Mouse (Mus musculus) stomach, embryonic 15.5 days (tissue): ENCODE results near the gene Rara. TPM values are rescaled to one million over a fixed set of nuclear protein-coding genes. Genes with fewer than 3 reads are reported as not detected.
"Not testable (repeated sequence)": the region's sequence is repeated elsewhere in the genome, so short reads cannot be mapped to it uniquely, and the experiment has no call there.

ENCODE experiments used
- ATAC-seq: fragments of 200-750 bp; cut with Nextera tagmentation; 2 replicates; pipeline ENCODE4 v1.8.0; 2017; ENCODE audit warnings: low read depth, moderate number of reproducible peaks, moderate TSS enrichment; ENCODE audit not compliant: insufficient read depth, low FRiP score
- H3K27ac ChIP-seq: fragments of 300-500 bp; sonication (generic); 2 replicates; pipeline ENCODE4 v1.5.1; 2015; ENCODE audit warnings: mild to moderate bottlenecking, inconsistent platforms
- H3K27me3 ChIP-seq: fragments of 300-500 bp; sonication (generic); replicated peaks from 2 replicates; pipeline ENCODE4 v1.6.1; 2015; ENCODE audit warnings: inconsistent platforms
- H3K36me3 ChIP-seq: fragments of 300-500 bp; sonication (generic); 2 replicates; pipeline ENCODE4 v1.6.1; 2015; ENCODE audit warnings: inconsistent platforms
- H3K4me1 ChIP-seq: fragments of 300-500 bp; sonication (generic); 2 replicates; pipeline ENCODE4 v1.6.1; 2015; ENCODE audit warnings: inconsistent platforms
- H3K4me2 ChIP-seq: fragments of 300-500 bp; sonication (generic); 2 replicates; pipeline ENCODE4 v1.6.1; 2015; ENCODE audit warnings: mild to moderate bottlenecking, inconsistent platforms
- H3K4me3 ChIP-seq: fragments of 300-500 bp; sonication (generic); replicated peaks from 2 replicates; pipeline ENCODE4 v1.5.1; 2015; ENCODE audit warnings: inconsistent platforms
- H3K9ac ChIP-seq: fragments of 300-500 bp; sonication (generic); 2 replicates; pipeline ENCODE4 v1.6.1; 2015; ENCODE audit warnings: inconsistent platforms
- H3K9me3 ChIP-seq: fragments of 300-500 bp; sonication (generic); 2 replicates; pipeline ENCODE4 v1.6.1; 2016; ENCODE audit warnings: inconsistent platforms
- WGBS: fragments of 180-500 bp; shearing (Covaris S2); methylation state at CpG from one replicate; pipeline ENCODE4 v1.1.7; 2015; 5-methylcytosine and 5-hydroxymethylcytosine counted together
- polyA plus RNA-seq: library from polyadenylated mRNA; unstranded; fragments of >200 nt; fragmentation: Nextera tagmentation; extraction: Ambion mirVana; gene quantifications from 2 replicates; pipeline ENCODE4 v1.2.1, GENCODE M21; 2015

Rara gene
- polyA plus RNA-seq, 1 experiment from 2014 or later, result 34.0 TPM

DNA sequence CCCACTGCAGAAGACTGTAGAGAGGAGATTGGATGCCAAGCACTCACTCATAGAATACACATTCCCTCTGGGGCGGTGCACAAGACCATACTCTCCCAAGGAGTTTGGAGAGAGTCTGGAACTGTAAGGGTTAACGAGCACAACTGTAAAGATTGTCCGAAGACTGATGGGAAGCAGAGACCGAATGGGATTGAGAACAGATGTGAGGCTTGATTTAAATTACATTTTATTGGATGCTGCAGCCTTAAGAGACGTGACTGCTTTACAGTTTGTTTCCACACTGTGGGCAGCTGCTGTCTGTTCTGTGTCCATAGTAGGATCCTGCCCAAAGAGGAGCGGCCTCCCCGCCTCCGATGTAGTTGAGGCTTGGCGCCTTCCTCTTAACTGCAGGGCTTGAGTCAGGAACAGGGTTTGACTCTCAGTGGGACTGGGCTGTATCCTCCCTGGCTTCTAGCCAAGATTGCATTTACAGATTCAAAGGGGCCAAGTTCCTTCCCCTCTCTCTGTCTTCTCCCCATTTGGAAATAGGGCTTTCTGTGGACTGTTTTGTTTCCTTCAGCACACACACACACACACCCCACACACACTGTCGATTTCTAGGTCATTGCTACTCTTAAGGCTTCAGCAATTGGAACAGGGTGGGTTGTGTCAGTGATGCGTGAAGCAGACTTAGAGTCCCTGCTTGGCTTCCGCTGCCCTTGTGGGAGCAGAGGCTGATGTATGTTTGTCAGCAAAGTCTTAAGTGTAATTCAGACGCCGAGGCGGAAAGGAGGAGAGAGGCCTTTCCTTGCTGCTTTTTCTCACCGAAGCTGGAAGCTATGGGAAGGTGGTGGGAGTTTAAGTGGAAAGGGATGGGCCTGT is 4.5 kb upstream of the Rara start:
- H3K4me1 ChIP-seq, result peaks cover 54% of the 10 kb centered on the region
- not testable (repeated sequence) for H3K4me2 ChIP-seq

GRCm38 (mm10) chr11:98924633-98925175 is 2.9 kb upstream of the Rara start:
- Histone ChIP-seq H3K36me3 (peaks cover 2% of the 10 kb centered on the region; the same call in 1 of the 2 replicates), H3K27ac (peak overlapping the region; percentile 96), H3K4me3 (no peak overlapping the region), H3K4me1 (peaks cover 70% of the 10 kb centered on the region), H3K9me3 (no peaks in the 10 kb centered on the region), H3K4me2 (peak overlapping the region; percentile 48; the same call in 1 of the 2 replicates), H3K27me3 (no peaks in the 10 kb centered on the region), H3K9ac (no peak overlapping the region)
- WGBS, result 39% methylated on average over 5 of the region's 5 CpGs
- no peak for ATAC-seq

More for the DNA sequence above, 4.5 kb upstream of the Rara start:
- not testable (repeated sequence) for H3K4me3 ChIP-seq, H3K9ac ChIP-seq, H3K9me3 ChIP-seq, H3K27me3 ChIP-seq
- peak; percentile 63 for ATAC-seq
- Histone ChIP-seq H3K27ac (peak overlapping the region; percentile 96), H3K36me3 (peaks cover 10% of the 10 kb centered on the region; the same call in 1 of the 2 replicates)
- WGBS, result 30% methylated on average over 16 of the region's 16 CpGs

GRCm38 (mm10) chr11:98925265-98925721 is 2.3 kb upstream of the Rara start:
- ATAC-seq, result peak; percentile 13; the same call in 1 of the 2 replicates
- Histone ChIP-seq H3K4me3 (0 out of 2 replicates have a peak overlapping the region, but pooled peaks have one; percentile 3), H3K27me3 (no peaks in the 10 kb centered on the region), H3K9ac (no peak overlapping the region), H3K27ac (peak overlapping the region; percentile 96), H3K9me3 (no peaks in the 10 kb centered on the region), H3K36me3 (no peaks in the 10 kb centered on the region; the same call in 1 of the 2 replicates), H3K4me2 (peak overlapping the region; percentile 48), H3K4me1 (peaks cover 76% of the 10 kb centered on the region)
- WGBS, result 12% methylated on average over 10 of the region's 10 CpGs

- H3K27me3 ChIP-seq, result no peaks in the 10 kb centered on the region
These were observed 1.7 kb upstream of the Rara start for GRCm38 (mm10) chr11:98925868-98926311.

DNA sequence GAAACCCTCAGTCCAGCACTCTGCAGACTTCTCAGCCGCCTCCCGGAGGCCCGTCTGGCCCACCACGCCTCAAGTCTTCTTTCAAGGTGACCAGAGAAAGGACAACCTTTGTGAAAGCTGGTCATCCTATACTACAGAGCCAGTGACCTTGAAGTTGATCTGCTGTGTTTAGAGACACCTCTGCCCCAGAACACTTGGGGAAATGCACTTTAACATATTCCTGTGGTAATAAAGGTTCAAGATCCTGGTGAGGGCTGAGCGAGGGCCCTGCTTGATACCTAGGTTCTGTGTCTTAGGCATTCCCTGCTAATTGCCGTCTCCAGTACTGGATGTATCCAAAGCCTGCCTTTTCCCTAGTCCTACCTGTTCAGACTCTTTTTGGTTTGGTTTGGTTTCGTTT is 1.1 kb upstream of the Rara start:
- no peak for ATAC-seq
- peaks cover 89% of the 10 kb centered on the region for H3K4me1 ChIP-seq
- H3K9ac ChIP-seq, result no peak overlapping the region

More at GRCm38 (mm10) chr11:98925868-98926311, 1.7 kb upstream of the Rara start:
- Histone ChIP-seq H3K27ac (peak overlapping the region; percentile 96), H3K9ac (no peak overlapping the region), H3K9me3 (no peaks in the 10 kb centered on the region), H3K4me3 (0 out of 2 replicates have a peak overlapping the region, but pooled peaks have one; percentile 3), H3K4me2 (peak overlapping the region; percentile 48), H3K4me1 (peaks cover 82% of the 10 kb centered on the region), H3K36me3 (no peaks in the 10 kb centered on the region; the same call in 1 of the 2 replicates)
- peak; percentile 7; the same call in 1 of the 2 replicates for ATAC-seq
- 5% methylated on average over 12 of the region's 12 CpGs for WGBS

GRCm38 (mm10) chr11:98928186-98928893 is 722 bp downstream of the Rara start:
- 11% methylated on average over 12 of the region's 12 CpGs for WGBS
- Histone ChIP-seq H3K27me3 (no peaks in the 10 kb centered on the region), H3K27ac (peak overlapping the region; percentile 88), H3K9ac (peak overlapping the region; percentile 59), H3K36me3 (no peaks in the 10 kb centered on the region), H3K4me1 (peaks cover 97% of the 10 kb centered on the region), H3K9me3 (no peaks in the 10 kb centered on the region), H3K4me2 (peak overlapping the region; percentile 81), H3K4me3 (peak overlapping the region; percentile 60)
- ATAC-seq, result no peak

More for the DNA sequence above, 1.1 kb upstream of the Rara start:
- Histone ChIP-seq H3K4me2 (peak overlapping the region; percentile 48; the same call in 1 of the 2 replicates), H3K27me3 (no peaks in the 10 kb centered on the region), H3K36me3 (no peaks in the 10 kb centered on the region), H3K4me3 (no peak overlapping the region), H3K9me3 (no peaks in the 10 kb centered on the region), H3K27ac (peak overlapping the region; percentile 96)
- 63% methylated on average over 7 of the region's 7 CpGs for WGBS

- H3K9me3 ChIP-seq, result no peaks in the 10 kb centered on the region
- peak overlapping the region; percentile 88 for H3K27ac ChIP-seq
- H3K4me1 ChIP-seq, result peaks cover 97% of the 10 kb centered on the region
- no peak overlapping the region for H3K9ac ChIP-seq
- WGBS, result 13% methylated on average over 9 of the region's 9 CpGs
- H3K4me2 ChIP-seq, result peak overlapping the region; percentile 81
- no peaks in the 10 kb centered on the region for H3K36me3 ChIP-seq
- no peak for ATAC-seq
- 0 out of 2 replicates have a peak overlapping the region, but pooled peaks have one; percentile 3 for H3K4me3 ChIP-seq
- H3K27me3 ChIP-seq, result no peaks in the 10 kb centered on the region
These were observed 1.9 kb downstream of the Rara start for GRCm38 (mm10) chr11:98929503-98929902.

- ATAC-seq, result no peak
- Histone ChIP-seq H3K4me1 (peaks cover 97% of the 10 kb centered on the region), H3K4me2 (peak overlapping the region; percentile 81), H3K27ac (peak overlapping the region; percentile 88), H3K9me3 (no peaks in the 10 kb centered on the region), H3K9ac (no peak overlapping the region), H3K36me3 (no peaks in the 10 kb centered on the region), H3K4me3 (no peak overlapping the region), H3K27me3 (no peaks in the 10 kb centered on the region)
- 33% methylated on average over 7 of the region's 7 CpGs for WGBS
These were observed 2.5 kb downstream of the Rara start for GRCm38 (mm10) chr11:98930127-98930601.

DNA sequence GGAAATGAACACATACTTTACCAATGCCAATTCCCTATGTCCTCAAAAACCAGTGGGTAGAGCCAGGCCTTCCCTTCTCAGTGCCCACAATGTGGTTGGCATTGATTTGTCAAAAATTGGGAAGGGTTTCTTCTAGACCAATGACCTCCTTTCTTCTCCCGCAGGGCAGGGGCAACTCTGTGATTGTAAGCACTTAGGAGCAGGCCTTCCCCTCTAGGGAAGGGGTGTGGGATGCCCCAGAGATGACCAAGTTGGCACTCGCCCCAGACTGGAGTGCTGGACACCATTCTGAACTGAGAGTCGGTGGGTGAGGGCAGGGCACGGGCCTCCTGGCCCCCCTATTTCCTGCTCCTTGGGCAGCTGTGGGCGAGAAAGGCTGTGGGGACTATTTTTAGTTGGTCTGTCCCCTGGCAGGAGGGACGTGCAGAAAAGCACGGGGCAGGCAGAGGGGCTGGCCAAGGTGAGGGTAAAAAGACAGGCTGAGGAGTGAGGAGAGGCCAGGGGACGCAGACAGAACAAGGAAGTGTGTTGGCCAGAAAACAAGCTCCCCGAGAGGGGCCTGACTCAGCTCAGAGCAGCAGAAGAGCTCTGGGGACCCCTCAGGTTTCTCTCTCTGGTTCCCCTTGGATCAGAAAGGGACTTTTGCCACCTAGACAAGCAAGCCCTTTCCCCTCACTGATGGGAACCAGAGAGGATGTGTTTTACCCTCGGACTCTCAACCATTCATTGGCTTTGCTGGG is 3.3 kb downstream of the Rara start:
- Histone ChIP-seq H3K27me3 (no peaks in the 10 kb centered on the region), H3K4me3 (no peak overlapping the region), H3K4me2 (peak overlapping the region; percentile 81), H3K9me3 (no peaks in the 10 kb centered on the region), H3K27ac (peak overlapping the region; percentile 88), H3K9ac (no peak overlapping the region), H3K4me1 (peaks cover 93% of the 10 kb centered on the region), H3K36me3 (no peaks in the 10 kb centered on the region)
- WGBS, result 17% methylated on average over 10 of the region's 10 CpGs
- 0 out of 2 replicates have a peak, but pooled peaks have one; percentile 5 for ATAC-seq

DNA sequence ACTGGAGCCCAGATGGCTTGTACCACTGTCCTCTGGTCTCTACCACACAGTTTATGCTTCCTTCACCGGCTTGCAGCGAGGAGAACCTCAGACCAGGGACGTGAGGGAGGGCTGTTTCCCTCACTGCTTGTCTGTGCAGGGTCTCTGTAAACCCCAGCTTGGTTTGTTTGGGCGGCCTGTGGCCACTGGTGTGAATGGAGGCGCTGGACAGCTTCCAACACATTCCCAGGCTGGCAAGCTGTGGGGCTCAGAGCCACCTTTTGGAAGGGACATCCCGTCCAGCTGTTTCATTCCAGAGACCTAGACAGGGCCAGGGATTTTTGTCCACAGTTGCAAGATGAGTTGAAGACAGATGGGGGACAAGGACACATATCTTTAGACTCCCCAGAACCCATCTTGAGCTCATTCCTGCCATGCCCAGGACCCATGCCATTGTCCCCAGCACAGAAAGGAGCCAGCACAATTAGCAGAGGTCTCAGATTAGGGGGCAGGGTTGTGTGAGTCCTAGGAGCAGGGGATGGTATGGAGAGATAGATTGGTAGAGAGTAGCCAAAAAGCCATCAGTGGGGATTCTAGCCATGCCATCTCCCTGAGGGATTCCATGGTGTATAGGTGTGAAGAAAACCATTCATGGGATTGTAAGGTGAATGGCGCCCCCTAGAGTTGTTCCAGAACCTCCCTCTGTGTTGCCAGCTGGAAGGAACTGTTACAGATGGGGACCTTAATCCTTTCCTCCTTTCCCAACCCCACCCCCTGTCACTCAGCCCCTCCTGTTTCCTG is 4.1 kb downstream of the Rara start:
- no peak overlapping the region for H3K4me3 ChIP-seq
- no peaks in the 10 kb centered on the region for H3K9me3 ChIP-seq
- no peaks in the 10 kb centered on the region for H3K36me3 ChIP-seq
- no peak overlapping the region for H3K9ac ChIP-seq
- H3K27me3 ChIP-seq, result no peaks in the 10 kb centered on the region
- H3K27ac ChIP-seq, result peak overlapping the region; percentile 88
- WGBS, result 19% methylated on average over 7 of the region's 7 CpGs
- H3K4me2 ChIP-seq, result peak overlapping the region; percentile 81; the same call in 1 of the 2 replicates
- no peak for ATAC-seq
- H3K4me1 ChIP-seq, result peaks cover 93% of the 10 kb centered on the region
